Mouse (Mus musculus) bone marrow macrophage, adult 2 months (primary cell): ENCODE measurements around the gene 0610037L13Rik.

Experiments
- CTCF ChIP-seq: IDR thresholded peaks from 2 replicates; pipeline ENCODE4 v1.5.1; 2012; ENCODE audit warnings: low read depth, mild to moderate bottlenecking, low read length, moderate library complexity
- POLR2A ChIP-seq: IDR thresholded peaks from 2 replicates; pipeline ENCODE4 v1.6.1; 2012; ENCODE audit warnings: mild to moderate bottlenecking, low read depth, low read length, borderline replicate concordance

DNA sequence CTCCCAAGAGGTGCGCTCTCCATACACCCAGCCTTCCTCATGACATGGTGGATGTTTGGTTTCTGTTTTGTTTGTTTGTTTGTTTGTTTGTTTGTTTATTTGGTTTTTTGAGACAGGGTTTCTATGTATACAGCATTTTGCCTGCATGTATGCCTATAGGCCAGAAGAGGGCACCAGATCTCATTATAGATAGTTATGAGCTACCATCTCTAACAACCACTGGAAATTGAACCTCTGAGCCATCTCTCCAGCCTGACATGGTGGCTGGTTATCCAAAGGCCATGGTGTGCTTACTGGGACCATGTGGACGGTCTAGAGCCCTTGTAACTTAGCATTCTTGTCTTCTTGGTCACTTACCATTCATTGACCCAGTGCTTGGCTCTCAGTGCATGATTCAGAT, 3.0 kb downstream of the 0610037L13Rik start:
- TF ChIP-seq CTCF, result no peak
- TF ChIP-seq POLR2A, result no peak
